Mouse (Mus musculus): Measurements from ENCODE around the gene Cetn4.

DNA sequence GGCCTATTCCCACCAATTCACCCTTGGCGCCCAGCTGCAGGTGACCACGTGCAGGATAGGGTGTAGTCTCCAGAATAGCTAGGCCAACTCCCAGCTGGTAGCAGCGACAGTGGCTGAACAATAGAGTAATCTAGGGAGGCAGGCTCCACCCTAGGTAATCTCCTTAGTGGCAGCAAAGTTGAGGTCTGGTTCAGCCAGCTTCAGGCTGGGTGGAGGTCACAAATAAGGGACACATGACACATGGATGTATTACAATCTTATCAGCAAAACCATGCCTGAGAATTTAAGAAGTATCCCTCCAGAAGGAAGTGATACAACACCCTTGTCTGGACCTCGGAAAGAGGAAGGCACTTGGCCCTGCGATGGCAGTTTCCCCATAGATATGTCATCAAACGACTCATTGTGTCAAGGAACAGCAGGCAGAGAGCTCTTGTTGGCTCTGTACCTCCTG, 19.5 kb upstream of the Cetn4 start:
- TF ChIP-seq POLR2A (IDR thresholded peaks at IDR 0.05; ENCODE audit: borderline replicate concordance, insufficient read depth, low read length): no peak
- no peak for TF ChIP-seq CTCF (IDR thresholded peaks at IDR 0.05; ENCODE audit: borderline replicate concordance, insufficient read depth, low read depth, low read length)

All from cerebellum, adult 2 months (tissue).